8 mouse cellular contexts compared by ENCODE assay signal in the genomic region with DNA sequence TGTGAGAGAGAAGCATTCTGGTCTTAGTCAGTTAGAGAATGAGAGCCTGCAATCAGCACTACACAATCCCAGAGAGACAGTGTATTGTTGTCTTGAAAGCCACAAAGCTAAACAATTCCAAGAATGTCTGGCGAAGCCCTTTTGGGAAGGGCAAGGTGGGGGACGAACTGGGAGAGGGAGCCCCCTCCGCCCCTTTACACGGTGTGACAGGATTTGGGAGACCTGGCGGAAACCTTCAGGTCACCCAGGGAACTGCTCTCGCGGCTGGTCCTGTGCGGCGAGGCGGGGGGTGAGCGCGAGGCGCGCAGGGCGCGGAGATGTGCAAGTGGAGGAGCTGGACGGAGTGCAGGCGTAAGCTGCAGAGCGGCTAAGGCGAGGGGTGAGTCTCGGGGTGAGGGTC. TPM values are rescaled to one million over a fixed set of nuclear protein-coding genes. Genes with fewer than 3 reads are reported as not detected.
DNase-seq lines count a peak whose midpoint lies in the region; ATAC-seq and TF ChIP-seq lines count a peak whose summit lies in the region.

No protein-coding gene starts in this region.

- peak overlapping the region; percentile 99 for H3K4me2 ChIP-seq in intestine, embryonic 16.5 days (ENCODE audit: low read depth, low read length)
- peak overlapping the region; percentile 64 for H3K4me2 ChIP-seq in liver, embryonic 15.5 days

- H3K4me1 ChIP-seq in bone marrow, adult 2 months (ENCODE audit: control insufficient read depth, insufficient read depth, low read length) = no peaks in the 10 kb centered on the region
- H3K4me1 ChIP-seq in intestine, embryonic 16.5 days (ENCODE audit: control insufficient read depth, insufficient read depth, low read length) = no peaks in the 10 kb centered on the region
- no peaks in the 10 kb centered on the region for H3K4me1 ChIP-seq in liver, embryonic 15.5 days (replicated peaks)
- 0 out of 2 replicates have a peak, but pooled peaks cover 4% of the 10 kb centered on the region for H3K4me1 ChIP-seq in olfactory bulb, adult 2 months (ENCODE audit: control insufficient read depth, insufficient read depth, low read length)

- H3K9me3 ChIP-seq in intestine, embryonic 16.5 days (ENCODE audit: control insufficient read depth, low read length) = no peaks in the 10 kb centered on the region
- no peaks in the 10 kb centered on the region for H3K9me3 ChIP-seq in liver, embryonic 15.5 days (replicated peaks)

- H3K4me3 ChIP-seq in bone marrow, adult 2 months (replicated peaks; ENCODE audit: control insufficient read depth, low read depth, low read length) = no peak overlapping the region
- peak overlapping the region; percentile 72 for H3K4me3 ChIP-seq in intestine, embryonic 16.5 days (ENCODE audit: low read length)
- H3K4me3 ChIP-seq in liver, embryonic 15.5 days (replicated peaks) = peak overlapping the region; percentile 40
- peak overlapping the region; percentile 79 for H3K4me3 ChIP-seq in olfactory bulb, adult 2 months (ENCODE audit: insufficient read depth, low read depth, low read length)

- no peaks in the 10 kb centered on the region for H3K27me3 ChIP-seq in intestine, embryonic 16.5 days (replicated peaks; ENCODE audit: control insufficient read depth, insufficient read depth, low read length)
- H3K27me3 ChIP-seq in liver, embryonic 15.5 days = peaks cover 24% of the 10 kb centered on the region

- peak overlapping the region; percentile 33; the same call in 1 of the 2 replicates for H3K27ac ChIP-seq in bone marrow, adult 2 months (ENCODE audit: control insufficient read depth, insufficient read depth, low read depth, low read length, poor library complexity)
- H3K27ac ChIP-seq in intestine, embryonic 16.5 days (ENCODE audit: low read length) = no peak overlapping the region
- no peak overlapping the region for H3K27ac ChIP-seq in liver, embryonic 15.5 days (replicated peaks)
- no peak overlapping the region for H3K27ac ChIP-seq in olfactory bulb, adult 2 months (ENCODE audit: insufficient read depth, low read depth, low read length)

- peak; percentile 81 for ATAC-seq in intestine, embryonic 16.5 days
- no peak for ATAC-seq in liver, embryonic 15.5 days (ENCODE audit: insufficient read depth)
- no peak for ATAC-seq in inflammation-experienced regulatory T-cells, adult 6 months

- DNase-seq in cerebellum, postnatal 25 days = peak; percentile 32 to 46
- DNase-seq in cerebellum, adult 11 months = no peak
- peak; percentile 9 to 16 for DNase-seq in gastrocnemius, adult 8-10 months (ENCODE audit: low spot score in 2 of 2)

- TF ChIP-seq POLR2A in bone marrow, adult 2 months (IDR thresholded peaks at IDR 0.05; ENCODE audit: borderline replicate concordance, control insufficient read depth, low read depth, low read length) = no peak
- no peak for TF ChIP-seq POLR2A in olfactory bulb, adult 2 months (IDR thresholded peaks at IDR 0.05; ENCODE audit: insufficient read depth, low read depth, low read length)

- peak overlapping the region; percentile 70 for H3K9ac ChIP-seq in intestine, embryonic 16.5 days (ENCODE audit: low read depth, low read length)
- no peak overlapping the region for H3K9ac ChIP-seq in liver, embryonic 15.5 days

- no peak for TF ChIP-seq CTCF in bone marrow, adult 2 months (IDR thresholded peaks at IDR 0.05; ENCODE audit: control insufficient read depth, insufficient read depth, low read length)
- TF ChIP-seq CTCF in olfactory bulb, adult 2 months (IDR thresholded peaks at IDR 0.05; ENCODE audit: insufficient read depth, low read depth, low read length) = no peak

- no peaks in the 10 kb centered on the region for H3K36me3 ChIP-seq in intestine, embryonic 16.5 days (ENCODE audit: control insufficient read depth, insufficient read depth, low read length)
- H3K36me3 ChIP-seq in liver, embryonic 15.5 days (replicated peaks) = no peaks in the 10 kb centered on the region

- 2% methylated on average over 21 of the region's 21 CpGs for WGBS in bone marrow, adult 2 months
- WGBS in intestine, embryonic 16.5 days = under 1% methylated on average over 21 of the region's 21 CpGs
- 2% methylated on average over 19 of the region's 21 CpGs for WGBS in liver, embryonic 15.5 days (ENCODE audit: insufficient replicate concordance)
- WGBS in olfactory bulb, adult 2 months = under 1% methylated on average over 21 of the region's 21 CpGs

RNA-seq across cellular contexts. Expression of a gene that starts 53.9 kb away (rescaled TPM):
- polyA plus RNA-seq in bone marrow, adult 2 months (2011; ENCODE audit: insufficient read depth, insufficient read length, low replicate concordance, missing spikeins) = 3.0 and 6.1 TPM in 2 replicates
- 1 to 10 TPM; 4.0 to 5.9 (median 4.2) TPM for total RNA-seq in gastrocnemius, adult 8-10 months (2022)
- polyA plus RNA-seq in intestine, embryonic 16.5 days (2015; fragmentation: Nextera tagmentation; extraction: Ambion mirVana) = 12.9 and 21.9 TPM in 2 replicates
- polyA plus RNA-seq in liver, embryonic 15.5 days (2015; fragmentation: Nextera tagmentation; extraction: Ambion mirVana) = 0.02 and 0.10 TPM in 2 replicates
- polyA plus RNA-seq in olfactory bulb, adult 2 months (2012; ENCODE audit: insufficient read depth, insufficient read length, low replicate concordance, missing spikeins) = not detected in 2 replicates
- not detected for polyA plus RNA-seq in inflammation-experienced regulatory T-cells, adult 6 months (2017; shearing (Covaris generic))
